Mouse (Mus musculus) lung, postnatal 0 days (tissue): Measurements from ENCODE around the gene Zfp296.

Experiments
- CTCF ChIP-seq: IDR thresholded peaks from 2 replicates; pipeline ENCODE4 v1.5.1; 2016; ENCODE audit warnings: antibody characterized with exemption, mild to moderate bottlenecking
- EP300 ChIP-seq: IDR thresholded peaks from 2 replicates; pipeline ENCODE4 v1.6.1; 2016; ENCODE audit warnings: antibody characterized with exemption, mild to moderate bottlenecking, control low read depth

DNA sequence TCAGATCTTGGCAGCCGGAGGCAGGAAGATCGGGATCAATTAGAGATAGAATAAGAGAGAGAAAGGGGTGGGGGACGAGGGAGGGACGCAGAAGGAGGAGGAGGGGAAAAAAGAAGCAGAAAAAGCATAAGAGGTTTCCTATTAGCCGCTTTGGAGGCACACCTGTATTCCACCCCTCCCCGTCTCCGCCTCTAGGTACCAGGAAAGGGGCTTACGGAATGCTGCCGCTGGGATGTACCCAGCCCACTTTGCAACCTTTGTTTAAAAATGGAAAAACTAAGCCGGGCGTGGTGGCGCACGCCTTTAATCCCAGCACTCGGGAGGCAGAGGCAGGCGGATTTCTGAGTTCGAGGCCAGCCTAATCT is 3.3 kb upstream of the Zfp296 start:
- TF ChIP-seq CTCF (no peak), EP300 (no peak)
